Mouse (Mus musculus) heart, embryonic 10.5 days (tissue): Measurements from ENCODE around the gene Prss40. TPM values are rescaled to one million over a fixed set of nuclear protein-coding genes. Genes with fewer than 3 reads are reported as not detected.
"Not testable (repeated sequence)": the region's sequence is repeated elsewhere in the genome, so short reads cannot be mapped to it uniquely, and the experiment has no call there.

Experiments used
- DNase-seq: peaks from one replicate; pipeline ENCODE4 v3.0.0-alpha.2; 2017; ENCODE audit warnings: low spot score
- H3K27ac ChIP-seq: fragments of 300-500 bp; sonication (generic); 2 replicates; pipeline ENCODE4 v1.5.1; 2016; ENCODE audit warnings: mild to moderate bottlenecking
- H3K27me3 ChIP-seq: fragments of 300-500 bp; sonication (generic); 2 replicates; pipeline ENCODE4 v1.6.1; 2016; ENCODE audit warnings: mild to moderate bottlenecking; ENCODE audit not compliant: poor library complexity, insufficient read depth, severe bottlenecking
- H3K36me3 ChIP-seq: fragments of 300-500 bp; sonication (generic); 2 replicates; pipeline ENCODE4 v1.6.1; 2016; ENCODE audit warnings: mild to moderate bottlenecking, moderate library complexity
- H3K4me1 ChIP-seq: fragments of 300-500 bp; sonication (generic); 2 replicates; pipeline ENCODE4 v1.6.1; 2016; ENCODE audit warnings: mild to moderate bottlenecking
- H3K4me3 ChIP-seq: fragments of 300-500 bp; sonication (generic); 2 replicates; pipeline ENCODE4 v1.5.1; 2016; ENCODE audit warnings: mild to moderate bottlenecking, moderate library complexity
- H3K9me3 ChIP-seq: fragments of 300-500 bp; sonication (generic); 2 replicates; pipeline ENCODE4 v1.6.1; 2016; ENCODE audit warnings: mild to moderate bottlenecking, moderate library complexity
- WGBS: fragments of 180-500 bp; shearing (Covaris S2); methylation state at CpG from one replicate; pipeline ENCODE4 v1.1.7; 2016; 5-methylcytosine and 5-hydroxymethylcytosine counted together
- polyA plus RNA-seq: library from polyadenylated mRNA; unstranded; fragments of >200 nt; fragmentation: Nextera tagmentation; extraction: Ambion mirVana; gene quantifications from 2 replicates; pipeline ENCODE4 v1.2.1, GENCODE M21; 2016

Prss40 gene
- polyA plus RNA-seq, 1 experiment from 2014 or later: 0.13 TPM

DNA sequence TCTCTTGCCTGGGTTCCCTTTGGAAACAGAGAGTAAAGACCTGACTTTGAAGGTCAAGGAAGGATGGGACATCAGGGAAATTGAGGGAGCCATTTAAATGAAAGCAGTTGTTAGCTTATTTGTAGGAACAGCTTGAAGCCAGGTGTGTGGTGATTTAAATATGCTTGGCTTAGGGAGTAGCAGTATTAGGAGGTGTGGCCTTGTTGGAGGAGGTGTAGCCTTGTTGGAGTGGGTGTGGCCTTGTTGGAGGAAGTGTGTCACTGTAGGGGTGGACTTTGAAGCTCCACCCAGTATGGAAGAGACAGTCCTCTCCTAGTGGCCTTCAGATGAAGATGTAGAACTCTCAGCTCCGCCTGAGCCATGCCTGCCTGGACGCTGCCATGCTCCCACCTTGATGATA is 9.1 kb upstream of the Prss40 start:
- DNase-seq: peak; percentile 52
- WGBS: 82% methylated on average over 2 of the region's 2 CpGs
- Histone ChIP-seq H3K9me3 (no peaks in the 10 kb centered on the region), H3K4me1 (no peaks in the 10 kb centered on the region), H3K4me3 (no peak overlapping the region), H3K36me3 (no peaks in the 10 kb centered on the region), H3K27ac (no peak overlapping the region), H3K27me3 (no peaks in the 10 kb centered on the region)

DNA sequence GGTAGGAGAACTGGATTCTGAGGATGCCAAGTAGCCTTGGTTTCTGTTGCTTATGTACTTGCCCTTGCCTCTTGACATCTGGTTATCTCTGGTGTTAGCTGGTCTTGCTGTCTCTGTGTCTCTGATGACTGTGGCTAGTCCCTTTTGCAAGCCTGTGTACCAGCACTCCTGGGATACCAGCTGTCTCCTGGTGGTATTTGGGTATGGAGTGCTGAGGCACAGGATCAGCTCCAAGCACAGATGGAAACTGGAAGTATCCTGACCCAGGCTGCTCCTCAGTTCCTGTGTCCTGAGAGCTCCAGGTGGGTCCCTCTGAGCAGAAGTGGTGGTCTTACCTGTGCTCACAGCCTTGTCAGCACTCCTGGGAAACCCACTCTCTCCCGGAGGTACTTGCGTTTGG is 7.4 kb upstream of the Prss40 start:
- H3K36me3 ChIP-seq: no peaks in the 10 kb centered on the region
- no peaks in the 10 kb centered on the region for H3K9me3 ChIP-seq
- WGBS: 94% methylated on average over 2 of the region's 2 CpGs
- no peak overlapping the region for H3K27ac ChIP-seq
- no peak overlapping the region for H3K4me3 ChIP-seq
- H3K4me1 ChIP-seq: no peaks in the 10 kb centered on the region
- peak; percentile 51 for DNase-seq
- H3K27me3 ChIP-seq: no peaks in the 10 kb centered on the region

DNA sequence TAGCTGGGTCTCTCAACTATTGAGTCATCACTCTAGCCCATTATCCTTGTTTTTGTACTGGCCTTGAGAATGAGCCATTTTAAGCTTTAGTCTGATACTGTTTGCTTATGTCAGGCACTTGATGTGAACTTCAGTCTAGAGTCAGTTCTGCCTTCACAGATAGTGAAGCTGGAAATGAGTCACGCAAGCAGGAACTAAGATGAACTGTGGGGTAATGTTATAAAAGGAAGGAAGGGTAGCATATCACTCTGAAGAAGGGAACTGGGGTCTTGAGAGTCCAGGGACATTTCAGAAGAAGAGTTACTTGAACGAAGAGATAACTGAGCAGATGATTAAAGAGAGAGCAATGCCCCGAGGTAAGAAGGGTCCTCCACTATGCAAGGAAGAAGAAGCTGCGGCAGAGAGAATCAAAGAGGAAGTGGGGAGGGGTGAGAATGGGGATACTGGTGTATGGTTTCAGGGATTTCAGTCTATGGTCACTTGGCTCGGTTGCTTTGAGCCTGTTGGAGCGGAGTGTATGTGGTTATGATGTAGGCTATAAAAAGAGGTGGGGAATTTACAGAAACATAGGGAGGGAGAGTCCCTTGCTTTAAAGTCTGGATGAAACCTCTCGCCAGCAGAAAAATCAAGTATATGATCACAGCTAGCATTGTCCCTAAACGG is 3.8 kb upstream of the Prss40 start:
- Histone ChIP-seq H3K27ac (no peak overlapping the region), H3K36me3 (no peaks in the 10 kb centered on the region), H3K4me3 (no peak overlapping the region), H3K4me1 (no peaks in the 10 kb centered on the region), H3K9me3 (no peaks in the 10 kb centered on the region), H3K27me3 (no peaks in the 10 kb centered on the region)
- no peak for DNase-seq
- WGBS: 71% methylated on average over 8 of the region's 8 CpGs

DNA sequence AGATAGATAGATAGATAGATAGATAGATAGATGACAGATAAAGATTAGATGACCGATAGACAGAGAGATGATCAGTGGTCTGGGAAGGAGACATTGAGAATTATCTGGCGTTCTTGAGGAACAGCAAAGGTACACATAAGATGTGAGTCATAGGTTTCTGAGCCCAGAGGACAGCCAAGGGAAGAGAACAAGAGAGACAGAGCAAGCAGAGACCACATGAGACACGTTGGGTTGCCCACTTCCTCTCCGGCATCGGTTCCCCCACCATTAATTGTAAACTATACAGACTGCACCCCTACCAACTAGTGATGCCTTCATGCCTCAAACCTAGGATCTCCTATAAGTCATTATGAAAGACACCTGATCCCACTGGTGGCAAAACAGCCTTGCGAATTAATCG is 6.5 kb downstream of the Prss40 start:
- Histone ChIP-seq H3K36me3 (no peaks in the 10 kb centered on the region), H3K4me3 (no peak overlapping the region), H3K9me3 (no peaks in the 10 kb centered on the region), H3K27me3 (no peaks in the 10 kb centered on the region), H3K27ac (no peak overlapping the region), H3K4me1 (peaks cover 9% of the 10 kb centered on the region; the same call in 1 of the 2 replicates)
- WGBS: 92% methylated on average over 7 of the region's 7 CpGs
- no peak for DNase-seq

DNA sequence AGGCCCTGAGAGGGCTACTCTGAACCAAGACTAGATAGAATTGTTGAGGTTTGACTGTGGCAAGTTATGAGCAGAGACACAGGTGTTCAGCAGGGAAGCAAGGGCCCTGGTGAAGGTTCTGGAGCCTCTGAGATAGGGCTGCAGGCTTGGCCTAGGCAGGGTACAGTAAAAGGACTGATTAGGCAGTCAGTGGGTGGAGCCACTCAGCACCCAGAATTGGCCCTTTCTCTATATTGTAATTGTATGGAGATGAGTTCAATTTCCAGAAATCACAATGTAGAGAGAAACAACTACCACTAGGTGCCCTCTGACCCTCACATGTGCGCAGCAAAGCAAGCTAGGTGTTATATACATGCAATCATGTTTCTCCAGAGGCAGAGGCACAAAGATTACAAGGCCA is 7.1 kb downstream of the Prss40 start:
- H3K36me3 ChIP-seq: no peaks in the 10 kb centered on the region
- peaks cover 9% of the 10 kb centered on the region; the same call in 1 of the 2 replicates for H3K4me1 ChIP-seq
- H3K27ac ChIP-seq: no peak overlapping the region
- 93% methylated on average over 1 of the region's 1 CpGs for WGBS
- H3K27me3 ChIP-seq: no peaks in the 10 kb centered on the region
- no peak overlapping the region for H3K4me3 ChIP-seq
- H3K9me3 ChIP-seq: no peaks in the 10 kb centered on the region
- no peak for DNase-seq

DNA sequence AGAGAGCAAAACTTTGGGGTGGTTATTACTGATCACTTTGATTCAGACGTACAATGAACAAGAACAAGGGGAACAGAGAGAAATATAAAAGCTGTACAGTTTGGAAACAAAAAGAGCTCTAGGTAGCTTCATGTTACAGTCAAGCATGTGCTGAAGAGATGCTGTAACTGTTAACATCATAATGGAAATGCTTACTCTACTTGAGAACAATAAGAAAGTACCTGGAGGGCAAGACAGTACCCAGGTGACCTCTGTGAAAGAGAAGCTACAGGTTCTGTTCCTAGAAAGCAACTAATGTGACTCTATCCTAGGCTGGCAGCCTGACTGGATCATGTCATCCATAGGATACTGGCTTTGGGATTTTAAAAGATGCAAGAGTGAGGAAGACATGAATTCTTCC is 13.7 kb downstream of the Prss40 start:
- H3K27ac ChIP-seq: no peak overlapping the region
- no peaks in the 10 kb centered on the region for H3K27me3 ChIP-seq
- H3K4me3 ChIP-seq: no peak overlapping the region
- no peaks in the 10 kb centered on the region for H3K4me1 ChIP-seq
- no peaks in the 10 kb centered on the region for H3K36me3 ChIP-seq
- WGBS: 80% methylated on average over 1 of the region's 1 CpGs
- no peak for DNase-seq
- no peaks in the 10 kb centered on the region for H3K9me3 ChIP-seq

DNA sequence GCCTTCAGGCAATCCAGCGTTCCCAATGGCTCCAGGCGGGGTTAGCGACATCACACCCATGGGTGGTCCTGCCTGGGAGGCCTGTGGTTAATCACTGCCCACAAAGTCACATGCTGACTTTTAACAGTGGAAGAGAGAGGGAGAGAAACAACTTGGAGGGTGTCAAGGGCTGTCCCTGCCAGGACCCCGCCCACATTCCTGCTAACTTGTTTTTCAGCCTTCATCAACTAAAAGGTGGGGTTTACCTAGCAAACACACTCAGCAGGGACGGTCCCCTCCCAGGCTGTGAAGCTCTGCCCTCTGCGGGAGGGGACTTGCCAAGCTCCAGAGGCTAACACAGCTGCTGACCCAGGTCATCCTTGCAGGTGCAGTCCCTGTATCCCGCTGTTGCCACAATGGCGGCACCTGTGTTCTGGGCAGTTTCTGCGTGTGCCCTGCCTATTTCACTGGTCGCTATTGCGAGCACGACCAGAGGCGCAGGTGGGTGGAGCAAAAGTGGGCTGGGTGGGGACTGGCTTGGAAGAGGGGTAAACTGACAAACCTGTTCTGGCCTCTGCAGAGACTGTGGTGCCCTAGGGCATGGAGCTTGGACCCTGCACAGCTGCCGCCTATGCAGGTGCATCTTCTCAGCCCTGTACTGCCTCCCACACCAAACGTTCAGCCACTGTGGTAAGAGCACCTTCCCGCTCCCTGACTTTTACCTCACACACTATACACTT is 23.8 kb downstream of the Prss40 start:
- no peak for DNase-seq
- Histone ChIP-seq H3K9me3 (no peaks in the 10 kb centered on the region), H3K27ac (no peak overlapping the region; the same call in 1 of the 2 replicates), H3K4me3 (peak overlapping the region; percentile 52), H3K27me3 (peaks cover 31% of the 10 kb centered on the region), H3K36me3 (no peaks in the 10 kb centered on the region), H3K4me1 (peaks cover 18% of the 10 kb centered on the region)
- 8% methylated on average over 16 of the region's 16 CpGs for WGBS

DNA sequence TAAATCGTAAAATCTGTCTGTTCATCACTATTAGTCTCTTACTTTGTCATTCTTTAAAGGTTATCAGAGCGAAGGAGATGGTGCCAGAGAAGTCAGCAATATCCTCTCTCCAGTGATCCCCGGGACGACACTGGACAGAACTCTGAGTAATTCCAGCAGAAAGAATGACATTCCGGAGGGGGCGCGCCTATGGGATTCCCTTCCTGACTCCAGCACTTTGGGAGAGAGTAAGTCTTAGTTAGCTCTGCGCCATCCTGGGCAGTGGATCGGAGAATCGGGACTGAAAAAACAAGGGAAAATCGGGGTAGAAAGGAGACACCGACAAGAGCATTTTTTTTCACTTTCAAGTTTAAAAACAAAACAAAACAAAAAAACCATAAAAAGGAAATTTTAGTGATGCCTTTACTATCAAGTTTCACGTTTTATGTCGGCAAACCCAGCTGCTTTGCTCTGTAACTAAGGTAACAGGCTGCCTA is 24.4 kb downstream of the Prss40 start:
- 2% methylated on average over 14 of the region's 14 CpGs for WGBS
- DNase-seq: no peak
- Histone ChIP-seq H3K36me3 (no peaks in the 10 kb centered on the region), H3K4me1 (peaks cover 18% of the 10 kb centered on the region), H3K9me3 (no peaks in the 10 kb centered on the region), H3K4me3 (peak overlapping the region; percentile 52), H3K27me3 (peaks cover 31% of the 10 kb centered on the region), H3K27ac (no peak overlapping the region)

DNA sequence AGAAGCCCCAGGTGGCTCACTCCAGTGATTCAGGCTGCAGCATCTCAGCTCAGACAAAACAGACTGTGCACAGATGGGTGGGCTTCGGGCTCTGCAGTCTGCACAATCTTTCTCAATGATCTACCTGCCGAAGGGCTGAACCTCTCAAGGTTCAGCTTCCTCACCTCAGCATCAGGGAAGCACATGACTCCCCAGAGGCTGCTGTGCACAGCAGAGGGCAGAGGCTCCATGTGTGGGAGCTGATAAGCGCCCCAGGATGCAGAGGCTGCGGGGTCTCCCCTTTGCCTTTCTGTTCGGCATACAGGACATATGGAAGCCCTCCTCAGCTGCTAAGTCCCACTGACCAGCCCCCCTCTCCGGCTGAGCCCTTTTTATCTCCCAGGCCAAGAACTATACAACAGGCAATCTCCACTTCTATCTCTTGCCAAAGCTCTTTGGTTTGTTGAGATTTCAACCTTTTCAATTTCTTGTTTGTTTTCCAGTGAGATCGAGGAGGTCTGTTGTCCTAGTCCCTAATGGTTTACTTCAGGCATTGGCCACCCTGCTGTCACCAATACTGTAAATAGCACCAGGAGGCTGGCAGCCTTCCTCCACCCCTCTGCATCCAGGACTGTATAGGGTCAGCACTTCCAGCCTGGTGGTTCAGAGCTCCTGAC is 25.6 kb downstream of the Prss40 start, which contains the start of gene Cfc1:
Gene Cfc1 (plus strand): TSS at position 606 of the 656 bp plus-strand sequence.
- not testable (repeated sequence) for H3K27ac ChIP-seq, H3K36me3 ChIP-seq, DNase-seq, H3K9me3 ChIP-seq
- peaks cover 23% of the 10 kb centered on the region for H3K4me1 ChIP-seq
- WGBS: 12% methylated on average over 7 of the region's 7 CpGs
- peak within 1 kb of the TSS; percentile 52 for H3K4me3 ChIP-seq
- peaks cover 31% of the 10 kb centered on the region for H3K27me3 ChIP-seq

DNA sequence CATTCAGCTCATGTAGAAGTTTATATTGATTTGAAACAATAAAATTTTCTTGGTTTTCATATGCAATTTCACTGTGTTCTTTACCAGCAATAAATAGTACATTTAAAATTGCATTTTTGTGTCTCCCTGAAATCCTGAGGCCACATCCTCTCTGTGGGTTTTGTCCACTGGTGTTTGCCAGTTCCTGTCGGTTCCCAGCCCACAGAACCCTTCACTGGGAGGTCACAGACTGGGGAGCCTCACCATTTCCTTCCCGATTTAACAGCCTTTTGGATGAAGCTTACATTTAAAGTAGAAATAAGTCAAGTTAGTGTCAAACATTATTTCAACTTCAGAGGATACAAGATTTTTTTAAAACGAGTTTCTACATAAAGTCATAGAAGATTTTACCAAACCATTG is 26.2 kb downstream of the Prss40 start:
- not testable (repeated sequence) for H3K9me3 ChIP-seq
- 27% methylated on average over 3 of the region's 3 CpGs for WGBS
- H3K27me3 ChIP-seq: peaks cover 31% of the 10 kb centered on the region

DNA sequence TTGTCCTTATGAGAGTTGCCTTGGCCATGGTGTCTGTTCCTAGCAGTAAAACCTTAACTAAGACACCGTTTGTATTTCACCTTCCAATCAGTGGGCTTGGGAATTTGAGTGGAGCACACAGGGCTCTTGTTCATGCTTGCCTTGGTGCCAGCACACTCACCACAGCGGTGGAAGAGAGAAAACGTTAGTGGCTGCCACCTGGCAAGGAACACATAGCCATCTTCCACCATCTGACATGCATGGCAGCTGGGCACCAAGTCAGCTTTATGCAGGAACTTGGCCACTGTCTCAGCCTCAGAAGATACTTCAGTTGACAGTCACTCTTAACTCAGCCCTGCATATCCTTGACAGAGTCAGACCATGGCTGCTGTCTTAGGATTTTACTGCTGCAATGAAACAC is 37.1 kb downstream of the Prss40 start:
- 80% methylated on average over 3 of the region's 3 CpGs for WGBS
- Histone ChIP-seq H3K36me3 (no peaks in the 10 kb centered on the region), H3K9me3 (no peaks in the 10 kb centered on the region), H3K4me1 (peaks cover 36% of the 10 kb centered on the region), H3K27ac (no peak overlapping the region), H3K27me3 (no peaks in the 10 kb centered on the region), H3K4me3 (no peak overlapping the region)
- DNase-seq: no peak

More for the DNA sequence above, 26.2 kb downstream of the Prss40 start:
- peaks cover 23% of the 10 kb centered on the region for H3K4me1 ChIP-seq
- H3K4me3 ChIP-seq, DNase-seq, H3K36me3 ChIP-seq, H3K27ac ChIP-seq: not testable (repeated sequence)

DNA sequence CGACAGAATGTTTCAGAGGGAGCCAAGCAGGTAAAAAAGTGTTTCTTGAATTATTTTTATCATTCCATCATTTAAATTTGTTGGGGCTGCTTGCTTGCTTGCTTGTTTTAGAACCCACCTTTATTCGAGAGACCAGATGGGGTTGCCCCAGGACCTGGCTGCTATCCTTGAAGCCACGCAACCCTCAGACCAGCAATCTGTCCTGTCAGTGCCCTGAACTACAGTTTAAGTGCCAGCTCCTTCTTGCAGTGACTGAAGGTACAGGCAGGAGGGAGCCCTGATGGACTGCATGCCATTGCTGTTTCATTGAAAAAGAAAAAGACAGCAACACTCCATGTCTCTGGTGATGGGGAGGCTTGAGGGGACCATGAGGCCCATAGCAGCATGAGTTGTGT is 37.9 kb downstream of the Prss40 start:
- H3K27ac ChIP-seq: 0 out of 2 replicates have a peak overlapping the region, but pooled peaks have one; percentile 31
- H3K4me1 ChIP-seq: peaks cover 36% of the 10 kb centered on the region
- H3K4me3 ChIP-seq: no peak overlapping the region
- DNase-seq: no peak
- H3K27me3 ChIP-seq: no peaks in the 10 kb centered on the region
- no peaks in the 10 kb centered on the region for H3K9me3 ChIP-seq
- H3K36me3 ChIP-seq: no peaks in the 10 kb centered on the region
- WGBS: 16% methylated on average over 3 of the region's 3 CpGs
